Mouse (Mus musculus) sigmoid colon, adult 10 weeks (tissue): ENCODE measurements around the gene Kctd12. TPM values are rescaled to one million over a fixed set of nuclear protein-coding genes. Genes with fewer than 3 reads are reported as not detected.

Experiments used
- polyA plus RNA-seq: library from polyadenylated mRNA; stranded (reverse); fragments of 350-450 nt; fragmentation: Illumina TruSeq; extraction: RNeasy Lipid Tissue Mini Kit (QIAGEN cat#74804); gene quantifications from one replicate; pipeline ENCODE4 v1.2.3, GENCODE M21; 2014; ENCODE audit warnings: low read depth, low replicate concordance

The Kctd12 gene
- polyA plus RNA-seq, result 118 TPM

GRCm38 (mm10) chr14:102982627-102983540 lies at the start of gene Kctd12:
Gene Kctd12 (minus strand): TSS chr14:102982637.

Other genes starting within 250 kb of the Kctd12 start
- not detected for gene Acod1, start 64.3 kb upstream of the Kctd12 start, polyA plus RNA-seq
- 98.0 TPM for gene Cln5, start 87.6 kb upstream of the Kctd12 start, polyA plus RNA-seq
- 278 TPM for gene Fbxl3, start 116.9 kb upstream of the Kctd12 start, polyA plus RNA-seq